Mouse (Mus musculus) G1E (cell line): ENCODE measurements around the gene Phex. TPM values are rescaled to one million over a fixed set of nuclear protein-coding genes. Genes with fewer than 3 reads are reported as not detected.

Experiments used
- ATAC-seq: 2 replicates; pipeline ENCODE4 v1.8.0; 2016; ENCODE audit warnings: mild to moderate bottlenecking; ENCODE audit not compliant: insufficient number of reproducible peaks, poor library complexity, low FRiP score, severe bottlenecking; ENCODE audit errors: extremely low read depth
- DNase-seq: peaks from one replicate; pipeline ENCODE4 v3.0.0; 2012; ENCODE audit warnings: low spot score
- H3K27me3 ChIP-seq: 2 replicates; pipeline ENCODE4 v1.6.1; 2012; ENCODE audit warnings: mild to moderate bottlenecking, low read length, inconsistent platforms; ENCODE audit not compliant: insufficient read depth
- H3K36me3 ChIP-seq: replicated peaks from 2 replicates; pipeline ENCODE3; 2012; ENCODE audit warnings: mild to moderate bottlenecking, inconsistent platforms
- H3K4me1 ChIP-seq: 2 replicates; pipeline ENCODE4 v1.6.1; 2012; ENCODE audit warnings: low read depth, low read length, inconsistent platforms, mixed read lengths; ENCODE audit not compliant: insufficient read depth
- H3K4me3 ChIP-seq: 2 replicates; pipeline ENCODE4 v1.5.1; 2012; ENCODE audit warnings: low read depth, mild to moderate bottlenecking, inconsistent platforms, low read length, moderate library complexity, mixed read lengths
- H3K9me3 ChIP-seq: replicated peaks from 2 replicates; pipeline ENCODE4 v1.6.1; 2012; ENCODE audit warnings: inconsistent platforms
- CTCF ChIP-seq: IDR thresholded peaks from 2 replicates; pipeline ENCODE4 v1.5.1; 2012; ENCODE audit warnings: low read depth, low read length, inconsistent platforms, mixed read lengths
- GATA1 ChIP-seq: IDR thresholded peaks from 2 replicates; pipeline ENCODE4 v1.6.1; 2012; ENCODE audit warnings: borderline replicate concordance, low read length, inconsistent platforms, mixed read lengths
- GATA2 ChIP-seq: IDR thresholded peaks from 2 replicates; pipeline ENCODE4 v1.6.1; 2012; ENCODE audit warnings: low read depth, low read length, inconsistent platforms, borderline replicate concordance
- POLR2AphosphoS5 ChIP-seq: IDR thresholded peaks from 2 replicates; pipeline ENCODE4 v1.6.1; 2012; ENCODE audit warnings: low read depth, low read length, inconsistent platforms; ENCODE audit not compliant: insufficient replicate concordance
- TAL1 ChIP-seq: conservative IDR thresholded peaks from 2 replicates; pipeline ENCODE4 v1.6.1; 2012; ENCODE audit warnings: low read depth, low read length, inconsistent platforms, mixed read lengths
- polyA plus RNA-seq: library from polyadenylated mRNA; stranded (reverse); fragments of >175 nt; gene quantifications from 2 replicates; pipeline ENCODE4 v1.2.3, GENCODE M21; 2012
- total RNA-seq, 2 experiments: library from RNA; stranded (forward) in 1 of 2; stranded (reverse) in 1 of 2; fragments of 200-1000 nt in 1 of 2; fragments of >200 nt in 1 of 2; fragmentation: Nextera tagmentation in 1 of 2; gene quantifications; 2 replicates each; pipeline ENCODE4 v1.2.3; 2014 to 2017

Phex gene
- total and polyA plus RNA-seq, 3 experiments, result 0.22 to 0.38 TPM; not detected in 1

DNA sequence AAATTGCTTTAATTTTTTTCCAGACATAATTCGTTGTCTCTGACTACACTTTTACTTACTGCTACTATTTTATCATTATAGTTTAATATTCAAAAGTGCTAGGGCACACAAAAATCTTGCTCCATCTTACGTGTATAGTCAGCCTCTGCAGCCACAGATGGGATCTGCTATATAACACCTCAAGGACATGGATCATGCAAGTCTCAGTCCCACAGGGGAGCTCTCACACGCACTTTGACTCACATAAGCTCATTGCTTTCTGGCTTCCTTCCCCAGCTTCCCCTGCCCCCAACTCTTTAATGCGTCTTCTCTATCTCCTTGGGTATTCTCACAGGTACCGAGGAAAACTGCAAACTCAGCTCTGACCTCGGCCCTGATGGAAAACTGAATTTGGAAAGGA, 10.2 kb downstream of the Phex start:
- Histone ChIP-seq H3K9me3 (no peaks in the 10 kb centered on the region), H3K4me3 (no peak overlapping the region), H3K36me3 (no peaks in the 10 kb centered on the region), H3K27me3 (no peaks in the 10 kb centered on the region), H3K4me1 (no peaks in the 10 kb centered on the region)
- ATAC-seq (no peak), DNase-seq (no peak)
- no peak for TF ChIP-seq CTCF
- TF ChIP-seq TAL1, result no peak
- TF ChIP-seq GATA2, result no peak
- TF ChIP-seq POLR2AphosphoS5, result no peak
- TF ChIP-seq GATA1, result no peak

DNA sequence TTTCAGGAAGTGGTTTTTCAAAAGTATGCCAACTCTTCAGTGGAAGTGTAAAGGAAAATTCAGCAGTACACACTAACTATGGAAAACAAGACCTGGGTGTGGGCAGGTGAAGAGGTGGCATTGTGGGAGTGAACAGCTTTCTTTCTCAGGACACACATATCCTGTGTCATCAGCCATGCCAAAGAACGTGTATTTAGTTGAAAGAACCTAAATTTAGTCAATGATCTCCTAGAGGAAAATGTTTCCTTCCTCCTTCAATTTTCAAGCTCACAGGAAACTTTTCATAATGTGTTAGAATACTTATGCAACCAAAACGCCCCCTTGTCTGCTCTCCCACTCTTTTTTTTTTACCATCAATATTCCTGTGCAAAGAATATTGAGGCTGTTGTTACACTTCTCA, 23.9 kb downstream of the Phex start:
- TF ChIP-seq GATA1 (no peak), GATA2 (no peak)
- Histone ChIP-seq H3K36me3 (no peaks in the 10 kb centered on the region), H3K9me3 (no peaks in the 10 kb centered on the region), H3K4me1 (no peaks in the 10 kb centered on the region), H3K4me3 (no peak overlapping the region), H3K27me3 (no peaks in the 10 kb centered on the region)
- DNase-seq (no peak), ATAC-seq (no peak)

DNA sequence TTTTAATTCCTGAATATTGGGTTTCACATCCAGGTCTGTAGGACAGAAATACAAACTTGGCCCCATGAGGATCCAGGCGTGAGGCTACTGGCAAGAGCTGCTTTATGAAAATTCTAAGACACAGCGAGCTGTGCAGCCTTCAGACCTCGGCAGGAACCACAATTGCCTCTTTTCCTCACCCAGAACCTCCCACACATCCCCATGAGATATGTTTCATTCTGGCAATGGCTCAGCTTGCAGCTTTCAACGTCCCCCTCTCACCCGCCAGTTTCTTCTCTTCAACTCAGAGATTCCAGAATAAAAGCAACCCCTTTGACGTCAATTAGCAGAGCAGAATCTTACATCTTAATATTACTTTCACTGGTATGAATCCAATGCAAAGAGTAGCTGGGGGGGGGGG, 25.0 kb downstream of the Phex start:
- no peak for TF ChIP-seq TAL1
- TF ChIP-seq POLR2AphosphoS5, result no peak
- TF ChIP-seq CTCF, result no peak
- TF ChIP-seq GATA1, result no peak
- TF ChIP-seq GATA2, result no peak
- H3K9me3 ChIP-seq, result no peaks in the 10 kb centered on the region
- no peaks in the 10 kb centered on the region for H3K27me3 ChIP-seq
- no peak overlapping the region for H3K4me3 ChIP-seq
- no peaks in the 10 kb centered on the region for H3K36me3 ChIP-seq
- ATAC-seq, result no peak
- H3K4me1 ChIP-seq, result no peaks in the 10 kb centered on the region
- DNase-seq, result no peak

DNA sequence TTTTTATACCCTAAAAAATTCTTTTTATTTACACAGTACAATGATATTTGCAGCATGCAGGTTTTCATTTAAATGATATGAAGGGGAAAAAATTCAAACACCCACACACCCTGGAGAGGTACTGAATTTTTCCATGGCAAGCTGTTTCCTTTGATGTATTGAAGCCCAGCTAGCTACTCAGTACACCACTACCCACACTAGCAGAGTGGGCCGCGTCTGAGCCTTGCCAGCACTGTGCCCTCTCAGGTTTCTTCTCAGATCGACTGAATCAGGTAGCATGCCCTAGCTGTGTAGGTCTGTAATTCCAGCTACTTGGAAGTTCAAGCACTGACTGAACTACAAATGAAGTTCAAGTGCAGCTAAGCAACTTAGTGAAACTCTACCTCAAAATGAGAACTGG, 26.7 kb downstream of the Phex start:
- Histone ChIP-seq H3K9me3 (no peaks in the 10 kb centered on the region), H3K4me1 (no peaks in the 10 kb centered on the region), H3K4me3 (no peak overlapping the region), H3K36me3 (no peaks in the 10 kb centered on the region), H3K27me3 (no peaks in the 10 kb centered on the region)
- DNase-seq (no peak), ATAC-seq (no peak)
- TF ChIP-seq GATA1 (no peak), GATA2 (no peak), POLR2AphosphoS5 (no peak), TAL1 (no peak), CTCF (no peak)

DNA sequence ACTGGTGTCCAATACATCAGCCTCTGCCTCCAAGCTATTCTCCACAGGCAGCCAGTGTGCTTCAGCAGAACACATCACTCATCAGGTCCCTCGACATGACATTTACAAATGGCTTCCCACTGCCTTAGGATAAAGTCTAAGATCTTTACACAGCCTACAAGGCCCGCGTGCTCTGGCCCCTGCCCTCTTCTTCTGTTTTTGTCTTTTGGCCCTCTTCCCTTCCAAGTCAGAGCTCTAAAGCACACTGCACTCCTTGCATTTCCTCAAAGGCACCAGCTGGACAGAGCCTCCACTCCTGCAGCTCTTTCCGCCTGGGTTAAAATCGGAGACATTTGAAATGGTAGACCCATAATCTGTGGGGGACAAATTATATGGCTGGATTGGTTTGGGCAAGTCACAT, 28.1 kb downstream of the Phex start:
- Histone ChIP-seq H3K9me3 (no peaks in the 10 kb centered on the region), H3K27me3 (no peaks in the 10 kb centered on the region), H3K4me1 (no peaks in the 10 kb centered on the region), H3K36me3 (no peaks in the 10 kb centered on the region), H3K4me3 (no peak overlapping the region)
- DNase-seq (no peak), ATAC-seq (no peak)
- TF ChIP-seq GATA2, result no peak
- TF ChIP-seq GATA1, result no peak
- TF ChIP-seq TAL1, result no peak
- no peak for TF ChIP-seq CTCF
- no peak for TF ChIP-seq POLR2AphosphoS5

DNA sequence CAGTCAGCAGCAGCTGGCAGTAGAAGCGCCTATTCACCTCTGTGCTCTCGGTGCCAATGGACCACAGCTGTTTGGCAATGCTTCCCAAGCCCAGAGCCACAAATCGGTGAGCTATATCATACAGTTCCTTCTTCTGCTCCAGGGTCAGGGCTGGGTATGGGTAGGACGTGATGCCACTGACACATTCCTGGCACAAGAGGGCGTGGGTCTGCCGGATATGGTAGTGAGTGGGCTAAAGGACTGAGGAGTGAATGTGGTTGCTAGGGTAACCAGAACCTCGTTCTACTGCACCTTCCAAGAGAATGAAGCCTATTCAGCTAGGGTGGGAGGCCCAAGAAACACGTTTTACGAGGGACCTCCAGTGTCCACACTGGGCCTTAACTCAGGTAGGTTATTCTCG, 36.3 kb downstream of the Phex start:
- DNase-seq, result no peak
- ATAC-seq, result no peak
- no peak overlapping the region for H3K4me3 ChIP-seq
- H3K9me3 ChIP-seq, result no peaks in the 10 kb centered on the region
- no peaks in the 10 kb centered on the region for H3K36me3 ChIP-seq
- H3K27me3 ChIP-seq, result no peaks in the 10 kb centered on the region
- TF ChIP-seq POLR2AphosphoS5 (no peak), TAL1 (no peak), CTCF (no peak)
- no peaks in the 10 kb centered on the region for H3K4me1 ChIP-seq

DNA sequence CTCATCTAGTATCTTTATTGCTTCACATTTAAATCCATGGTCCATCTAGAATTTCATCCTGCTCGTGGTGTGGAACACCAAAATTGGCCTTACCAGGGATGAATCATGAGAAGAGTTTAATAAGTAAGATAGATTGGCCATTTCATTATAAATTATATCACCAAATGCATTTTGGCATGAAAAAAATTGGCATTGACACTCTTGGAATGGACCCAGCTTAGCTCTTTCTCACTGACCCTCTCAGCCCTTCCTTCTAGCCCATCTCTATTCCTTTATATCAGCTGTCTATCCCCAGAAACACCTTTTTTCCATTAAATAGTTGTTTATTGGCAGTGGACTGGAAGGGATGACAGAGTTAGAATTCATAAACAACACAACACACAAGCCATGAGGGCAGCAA, 37.7 kb downstream of the Phex start:
- H3K36me3 ChIP-seq, result no peaks in the 10 kb centered on the region
- no peak for ATAC-seq
- no peaks in the 10 kb centered on the region for H3K9me3 ChIP-seq
- H3K27me3 ChIP-seq, result no peaks in the 10 kb centered on the region
- no peaks in the 10 kb centered on the region for H3K4me1 ChIP-seq
- no peak for DNase-seq
- TF ChIP-seq GATA1 (no peak), POLR2AphosphoS5 (no peak), GATA2 (no peak), CTCF (no peak), TAL1 (no peak)
- no peak overlapping the region for H3K4me3 ChIP-seq
